Mouse (Mus musculus): ENCODE data around the gene Ncor1.
"Not testable (repeated sequence)": the region's sequence is repeated elsewhere in the genome, so short reads cannot be mapped to it uniquely, and the experiment has no call there.

The Ncor1 gene

GRCm38 (mm10) chr11:62458276-62458724, at the start of gene Ncor1, which contains the start of gene Pigl:
Ncor1 (minus strand) TSS chr11:62458541.
Pigl (plus strand) TSS chr11:62458460.
- peak; percentile 87 for DNase-seq (ENCODE audit: low read depth, low spot score)

- no peak for DNase-seq (ENCODE audit: low read depth, low spot score)
Measured at GRCm38 (mm10) chr11:62507683-62508082, 49.3 kb upstream of the Ncor1 start.

- DNase-seq (ENCODE audit: low read depth, low spot score): no peak
Measured at GRCm38 (mm10) chr11:62500529-62500928, 42.2 kb upstream of the Ncor1 start.

- no peak for DNase-seq (ENCODE audit: low read depth, low spot score)
Measured at GRCm38 (mm10) chr11:62498802-62499201, 40.5 kb upstream of the Ncor1 start.

GRCm38 (mm10) chr11:62497181-62497580, 38.8 kb upstream of the Ncor1 start:
- no peak for DNase-seq (ENCODE audit: low read depth, low spot score)

- no peak for DNase-seq (ENCODE audit: low read depth, low spot score)
Measured at GRCm38 (mm10) chr11:62496151-62496715, 37.9 kb upstream of the Ncor1 start.

- peak; percentile 36 for DNase-seq (ENCODE audit: low read depth, low spot score)
Measured at GRCm38 (mm10) chr11:62495276-62495801, 37.0 kb upstream of the Ncor1 start.

GRCm38 (mm10) chr11:62494754-62495275, 36.5 kb upstream of the Ncor1 start:
- peak; percentile 62 for DNase-seq (ENCODE audit: low read depth, low spot score)

GRCm38 (mm10) chr11:62493701-62494100, 35.4 kb upstream of the Ncor1 start:
- no peak for DNase-seq (ENCODE audit: low read depth, low spot score)

- no peak for DNase-seq (ENCODE audit: low read depth, low spot score)
Measured at GRCm38 (mm10) chr11:62487540-62488350, 29.4 kb upstream of the Ncor1 start.

GRCm38 (mm10) chr11:62486949-62487348, 28.6 kb upstream of the Ncor1 start:
- DNase-seq (ENCODE audit: low read depth, low spot score): no peak

- no peak for DNase-seq (ENCODE audit: low read depth, low spot score)
Measured at GRCm38 (mm10) chr11:62479581-62479980, 21.2 kb upstream of the Ncor1 start.

GRCm38 (mm10) chr11:62478931-62479330, 20.6 kb upstream of the Ncor1 start:
- no peak for DNase-seq (ENCODE audit: low read depth, low spot score)

- DNase-seq (ENCODE audit: low read depth, low spot score): no peak
Measured at GRCm38 (mm10) chr11:62476156-62476555, 17.8 kb upstream of the Ncor1 start.

GRCm38 (mm10) chr11:62473516-62473915, 15.2 kb upstream of the Ncor1 start:
- no peak for DNase-seq (ENCODE audit: low read depth, low spot score)

- no peak for DNase-seq (ENCODE audit: low read depth, low spot score)
Measured at GRCm38 (mm10) chr11:62470451-62470850, 12.1 kb upstream of the Ncor1 start.

- DNase-seq (ENCODE audit: low read depth, low spot score): not testable (repeated sequence)
Measured at GRCm38 (mm10) chr11:62467289-62467688, 8.9 kb upstream of the Ncor1 start.

- DNase-seq (ENCODE audit: low read depth, low spot score): no peak
Measured at GRCm38 (mm10) chr11:62466546-62466945, 8.2 kb upstream of the Ncor1 start.

- no peak for DNase-seq (ENCODE audit: low read depth, low spot score)
Measured at GRCm38 (mm10) chr11:62465849-62466248, 7.5 kb upstream of the Ncor1 start.

GRCm38 (mm10) chr11:62464696-62465095, 6.4 kb upstream of the Ncor1 start:
- no peak for DNase-seq (ENCODE audit: low read depth, low spot score)

- DNase-seq (ENCODE audit: low read depth, low spot score): no peak
Measured at GRCm38 (mm10) chr11:62463225-62463915, 5.0 kb upstream of the Ncor1 start.

GRCm38 (mm10) chr11:62462529-62462928, 4.2 kb upstream of the Ncor1 start:
- not testable (repeated sequence) for DNase-seq (ENCODE audit: low read depth, low spot score)

All from skeletal muscle tissue, adult 2 months (tissue).